Mouse (Mus musculus) bone marrow, adult 2 months (tissue): Measurements from ENCODE around the gene AL607142.1.

Experiments
- CTCF ChIP-seq: fragments of 200-500 bp; IDR thresholded peaks from 2 replicates; pipeline ENCODE4 v1.5.1; 2011; ENCODE audit warnings: low read length, control low read depth; ENCODE audit not compliant: control insufficient read depth, insufficient read depth
- POLR2A ChIP-seq: fragments of 200-500 bp; IDR thresholded peaks from 2 replicates; pipeline ENCODE4 v1.6.1; 2011; ENCODE audit warnings: low read depth, mild to moderate bottlenecking, control low read depth, low read length, borderline replicate concordance; ENCODE audit not compliant: control insufficient read depth

- TF ChIP-seq CTCF (no peak), POLR2A (no peak)
Measured at GRCm38 (mm10) chr4:120141810-120142209, 77.0 kb downstream of the AL607142.1 start.
